Mouse (Mus musculus) ovary, postnatal 10 days (tissue): ENCODE results near the gene Macrod2.

Experiments
- DNase-seq: peaks from one replicate; pipeline ENCODE4 v3.0.0; 2022; ENCODE audit warnings: low spot score

Macrod2 gene

DNA sequence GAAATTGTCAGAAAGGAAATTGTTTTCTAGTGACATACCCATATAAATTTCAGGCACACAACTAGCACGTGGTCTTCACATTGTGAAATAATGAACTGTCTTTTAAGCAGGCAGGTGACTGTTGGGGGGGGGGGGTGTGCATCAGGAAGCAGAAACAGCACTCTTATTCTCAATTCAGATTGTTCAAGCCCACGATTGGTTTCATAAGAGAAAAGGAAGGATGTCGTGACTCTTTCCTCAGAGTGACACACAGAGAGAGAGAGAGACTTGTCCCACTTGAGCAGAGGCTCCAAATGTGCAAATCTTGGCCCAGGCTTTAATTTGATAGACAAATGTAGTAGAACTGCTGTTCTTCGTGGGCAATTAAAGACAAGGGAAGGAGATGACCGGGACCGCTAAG, 516.4 kb downstream of the Macrod2 start:
- no peak for DNase-seq

DNA sequence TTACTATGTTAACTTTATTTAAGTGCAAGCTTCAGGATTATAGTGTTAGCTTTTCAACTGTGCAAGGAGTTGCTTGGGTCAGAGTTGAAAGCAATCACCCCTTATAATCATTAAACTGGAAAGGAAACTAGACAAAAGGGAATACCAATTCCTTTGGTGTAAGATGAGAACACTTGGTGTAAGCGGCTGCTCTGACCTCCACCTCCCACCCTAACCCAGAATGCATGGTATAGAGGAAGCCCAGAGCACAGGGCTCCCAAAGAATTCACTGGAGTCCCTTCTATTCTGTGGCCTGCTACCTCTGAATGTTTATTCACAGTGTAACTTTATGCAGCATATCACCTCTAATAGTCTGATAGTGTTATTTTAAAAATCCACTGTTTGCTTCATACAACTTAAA, 517.1 kb downstream of the Macrod2 start:
- DNase-seq, result no peak

DNA sequence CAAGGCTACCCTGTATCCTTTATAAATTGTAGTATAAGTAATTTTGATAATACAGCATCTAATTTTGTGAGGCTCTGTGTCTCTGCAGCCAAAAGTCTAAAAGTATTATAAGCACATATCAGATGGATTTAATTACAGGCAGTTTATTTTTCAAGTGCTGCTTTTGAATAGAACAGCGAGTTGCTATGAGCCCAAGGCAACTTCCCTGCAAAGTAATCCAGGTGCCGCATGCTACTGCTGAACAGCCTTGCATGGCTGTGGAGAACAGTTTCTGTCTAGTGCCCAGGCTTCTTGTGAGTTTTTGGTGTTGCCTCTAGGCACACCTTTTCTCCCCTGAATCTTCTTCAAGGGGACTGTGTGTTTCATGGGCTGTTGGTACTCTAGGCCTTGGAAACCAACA, 517.8 kb downstream of the Macrod2 start:
- DNase-seq, result no peak

GRCm38 (mm10) chr2:140913679-140914412, 518.7 kb downstream of the Macrod2 start:
- no peak for DNase-seq

DNA sequence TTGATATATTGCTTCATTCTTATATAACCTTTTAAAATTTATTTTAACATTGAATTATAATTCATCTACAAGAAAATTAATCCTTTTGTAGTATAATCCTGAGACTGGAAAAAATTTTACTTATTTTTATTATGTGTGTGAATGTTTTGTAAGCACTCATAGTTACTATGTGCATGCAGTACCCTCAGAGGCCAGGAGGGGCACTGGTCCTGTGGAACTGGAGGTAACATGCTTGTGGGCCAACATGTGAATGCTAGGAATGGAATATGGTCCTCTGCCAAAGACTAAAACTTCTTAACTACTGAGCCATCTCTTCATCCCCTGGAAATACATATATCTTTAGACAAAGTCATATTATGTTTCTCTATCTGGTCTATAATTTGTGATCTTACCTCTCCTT, 531.8 kb downstream of the Macrod2 start:
- DNase-seq, result no peak

DNA sequence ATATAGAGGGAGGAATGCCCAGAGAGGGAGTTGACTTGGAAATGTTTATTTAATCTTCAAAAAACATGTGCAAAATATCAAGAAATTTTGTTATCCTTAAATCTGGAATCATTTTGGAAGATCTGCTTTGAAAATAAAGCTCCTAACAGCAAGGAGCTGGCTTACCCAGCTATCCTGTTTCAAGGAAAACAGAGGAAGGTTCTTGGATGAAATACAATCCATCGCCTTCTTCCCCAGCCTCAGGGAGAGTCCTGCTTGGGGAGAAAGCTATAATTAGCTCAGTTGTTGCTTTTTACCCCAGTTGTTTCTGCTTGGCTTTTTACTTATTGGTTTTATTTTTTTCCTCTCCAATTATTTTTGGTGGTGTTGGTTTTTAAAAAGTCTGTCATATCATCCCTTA, 539.4 kb downstream of the Macrod2 start:
- no peak for DNase-seq

GRCm38 (mm10) chr2:140949461-140949860, 554.4 kb downstream of the Macrod2 start:
- DNase-seq, result no peak

DNA sequence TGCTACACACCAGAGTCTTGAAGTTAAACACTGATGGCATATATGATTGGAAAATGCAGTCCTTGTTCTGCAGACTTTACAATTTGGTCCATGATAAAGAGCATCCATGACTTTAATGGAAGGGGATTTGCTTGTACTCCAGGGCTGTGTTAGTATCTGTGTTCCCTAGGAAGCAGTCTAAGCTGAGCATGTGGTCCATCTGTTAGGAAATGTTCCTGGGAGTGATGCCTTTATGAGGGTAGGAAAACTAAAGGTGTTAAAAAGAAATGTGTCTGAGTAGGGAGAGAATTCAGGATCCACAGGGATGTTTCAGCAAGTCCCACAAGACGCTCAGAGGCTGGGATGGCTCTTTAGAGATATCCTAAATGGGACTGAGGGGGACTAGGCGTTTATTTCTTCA, 564.1 kb downstream of the Macrod2 start:
- no peak for DNase-seq

GRCm38 (mm10) chr2:140970181-140970580, 575.1 kb downstream of the Macrod2 start:
- DNase-seq, result no peak

- no peak for DNase-seq
Observed at GRCm38 (mm10) chr2:140971845-140972244, 576.7 kb downstream of the Macrod2 start.

- DNase-seq, result no peak
Observed at GRCm38 (mm10) chr2:140985670-140986372, 590.7 kb downstream of the Macrod2 start.

GRCm38 (mm10) chr2:141003846-141004245, 608.7 kb downstream of the Macrod2 start:
- DNase-seq, result no peak

GRCm38 (mm10) chr2:141004326-141004725, 609.2 kb downstream of the Macrod2 start:
- DNase-seq, result no peak

GRCm38 (mm10) chr2:141005616-141006015, 610.5 kb downstream of the Macrod2 start:
- no peak for DNase-seq

DNA sequence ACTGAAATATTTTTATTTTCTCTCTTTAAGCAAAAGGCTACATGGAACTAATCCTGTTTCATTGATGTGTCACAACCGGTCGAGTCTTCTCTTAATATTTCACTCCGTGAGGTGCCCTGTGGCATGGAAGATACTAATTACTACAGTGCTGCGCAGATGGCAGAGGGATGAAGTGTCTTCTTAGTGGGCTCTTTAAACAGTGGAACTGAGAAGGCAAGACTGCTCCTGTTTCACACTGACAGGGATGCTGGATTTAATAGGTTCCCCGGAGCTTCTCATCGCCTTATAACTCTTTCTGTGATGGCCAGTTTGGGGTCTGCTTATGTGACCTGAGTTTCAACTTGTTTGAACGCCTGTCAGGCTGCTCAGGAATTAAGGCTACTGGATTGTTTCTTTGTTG, 612.6 kb downstream of the Macrod2 start:
- DNase-seq, result no peak

- DNase-seq, result no peak
Observed at GRCm38 (mm10) chr2:141008458-141008857, 613.3 kb downstream of the Macrod2 start.

DNA sequence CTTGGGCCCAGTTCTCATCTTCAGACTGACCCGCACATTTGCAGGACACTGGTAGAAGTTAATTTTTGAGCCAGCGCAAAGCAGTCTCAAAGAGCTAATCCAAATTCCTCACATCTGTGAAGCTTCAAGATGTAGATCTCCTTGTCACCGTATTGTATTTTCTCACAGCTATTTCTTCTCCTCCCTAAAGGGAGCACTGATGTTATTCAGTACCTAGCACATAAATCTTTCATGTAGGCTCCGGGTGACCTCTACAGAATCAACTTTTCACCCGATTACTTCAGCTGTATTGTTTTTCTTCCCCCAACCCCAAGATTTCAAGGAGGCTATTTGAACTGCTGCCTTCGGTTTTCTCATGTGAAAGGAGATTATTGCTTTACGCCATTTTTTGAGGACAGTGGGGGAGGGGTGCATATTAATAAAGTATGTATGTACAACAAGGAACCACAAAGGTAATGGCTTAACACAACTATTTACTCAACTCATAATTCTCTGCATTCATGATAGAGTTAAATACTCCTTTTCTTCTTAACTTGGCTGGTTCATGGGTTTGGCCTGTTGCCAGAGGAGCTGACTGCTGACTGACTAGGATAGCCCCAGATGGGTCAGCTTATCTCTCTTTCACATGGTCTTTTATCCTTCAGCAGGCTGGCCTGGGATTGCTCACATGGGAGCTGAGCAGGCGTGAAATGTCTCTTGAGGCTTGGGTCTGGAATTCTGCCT, 618.5 kb downstream of the Macrod2 start:
- DNase-seq, result no peak

DNA sequence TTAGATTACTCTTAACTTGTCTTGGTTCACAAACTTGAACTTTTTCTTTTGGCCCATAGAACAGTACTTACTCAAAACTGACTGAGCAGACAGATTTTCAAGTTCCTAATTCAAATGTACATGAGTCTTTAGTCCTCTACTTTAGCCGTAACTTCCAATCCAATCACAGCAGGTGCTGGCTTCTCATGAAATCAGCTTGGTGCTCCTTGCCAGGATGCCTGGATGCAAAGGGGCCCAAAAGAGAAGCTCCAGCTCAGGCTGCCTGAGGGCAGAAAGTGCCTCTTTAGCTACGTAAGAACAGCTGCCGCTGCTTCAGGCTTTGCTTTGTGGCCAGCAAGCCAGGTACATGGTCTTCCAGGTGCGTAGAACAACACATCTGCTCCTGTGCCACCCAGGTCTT, 627.9 kb downstream of the Macrod2 start:
- DNase-seq, result no peak

DNA sequence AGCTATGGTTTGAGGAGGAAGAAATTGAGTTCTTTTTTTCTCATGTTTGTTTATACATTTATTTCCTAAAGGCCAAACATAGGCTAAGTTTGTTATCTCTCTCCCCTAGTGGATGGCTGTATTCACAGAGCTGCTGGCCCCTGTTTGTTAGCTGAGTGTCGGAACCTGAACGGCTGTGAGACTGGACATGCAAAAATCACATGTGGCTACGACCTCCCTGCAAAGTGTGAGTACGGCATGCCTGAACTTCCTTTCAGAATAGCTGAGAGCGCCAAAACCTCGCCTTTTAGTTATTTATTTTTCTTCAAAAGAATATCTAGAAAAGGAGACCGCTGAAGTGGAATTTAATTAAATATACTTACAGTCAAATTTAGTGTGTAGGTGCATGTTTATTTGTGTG, 628.8 kb downstream of the Macrod2 start:
- DNase-seq, result no peak

DNA sequence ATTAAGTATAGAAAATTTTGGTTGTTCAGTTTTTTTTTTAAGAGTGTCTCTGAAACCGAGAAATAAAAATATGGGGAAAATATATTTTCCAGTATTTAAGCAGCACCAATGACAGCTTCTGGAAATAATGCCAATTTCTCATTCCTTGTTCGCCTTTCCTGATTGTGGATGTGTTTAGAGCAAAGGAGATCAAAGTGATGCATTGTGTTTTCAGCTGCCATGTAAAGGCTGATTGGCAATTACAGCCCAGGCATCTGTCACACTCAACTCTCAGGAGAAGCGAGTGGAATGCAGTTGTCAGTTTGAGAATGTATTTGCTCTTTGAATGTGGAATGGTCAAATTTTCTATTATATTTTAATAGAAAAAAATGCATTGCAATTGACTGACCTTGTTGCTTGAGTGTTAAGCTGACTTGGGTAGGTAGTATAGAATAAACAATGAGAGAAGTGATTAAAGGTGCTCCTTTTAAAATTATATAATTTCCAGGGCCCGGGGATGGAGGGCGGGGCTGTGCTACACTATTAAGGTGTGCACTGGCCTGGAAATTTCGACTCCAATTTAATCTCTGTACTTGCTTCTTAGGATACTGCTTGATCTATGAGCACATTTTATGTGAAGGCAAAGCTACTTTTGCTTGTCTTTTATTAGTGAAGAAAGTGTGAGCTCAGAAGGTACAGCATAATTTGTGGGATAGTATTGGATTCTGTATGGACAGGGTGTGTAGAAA, 629.4 kb downstream of the Macrod2 start:
- DNase-seq, result no peak

- DNase-seq, result no peak
Observed at GRCm38 (mm10) chr2:141056685-141057454, 661.8 kb downstream of the Macrod2 start.

GRCm38 (mm10) chr2:141057455-141057833, 662.3 kb downstream of the Macrod2 start:
- DNase-seq, result no peak
